Mouse (Mus musculus): ENCODE results near the gene Rxrg. TPM values are rescaled to one million over a fixed set of nuclear protein-coding genes. Genes with fewer than 3 reads are reported as not detected.

Gene Rxrg
- polyA plus RNA-seq, 1 experiment from 2014 or later, result 2.5 TPM

DNA sequence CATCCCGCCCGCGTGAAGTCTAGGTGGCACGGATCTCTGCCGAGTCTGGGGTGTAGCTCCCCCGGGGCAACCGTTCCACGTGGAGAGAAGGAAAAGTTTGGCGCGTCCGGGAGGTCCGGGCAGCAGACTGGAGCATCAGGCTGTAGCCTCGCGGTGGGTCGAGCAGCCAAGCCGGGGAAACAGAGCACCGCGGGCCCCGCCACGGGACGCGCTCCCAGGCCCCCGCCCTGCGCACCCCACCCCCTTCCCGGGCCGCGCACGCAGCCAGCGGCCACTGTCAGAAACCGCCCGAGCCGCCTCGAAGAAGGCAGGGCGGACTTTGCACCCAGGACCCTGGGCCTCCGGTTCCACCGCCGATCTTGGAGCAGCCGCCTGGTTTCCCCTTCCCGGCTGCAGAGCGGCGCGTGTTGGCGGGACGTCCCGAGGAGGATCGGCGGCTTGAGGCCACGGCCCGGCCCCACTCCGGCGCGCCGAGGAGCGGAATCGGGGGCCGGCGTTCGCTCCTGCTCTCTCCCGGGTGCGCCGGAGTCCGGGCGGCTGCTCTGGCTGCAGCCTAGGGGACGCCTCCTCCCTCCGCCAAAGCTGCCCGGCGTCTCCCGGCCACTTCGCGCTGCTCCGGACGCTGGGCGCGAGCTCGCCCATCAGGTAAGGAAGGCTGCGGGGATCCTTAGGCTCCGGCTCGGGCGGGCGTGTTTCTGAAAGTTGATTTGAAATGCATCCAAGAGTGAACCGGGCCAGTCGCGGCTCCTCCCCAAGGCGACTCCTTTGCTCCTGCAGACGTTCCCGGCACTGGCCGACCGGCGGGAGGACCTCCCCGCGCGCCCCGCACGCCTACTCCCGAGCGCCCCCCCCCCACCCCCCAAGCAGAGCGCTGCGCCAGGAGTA, 90.4 kb downstream of the Rxrg start:
- Histone ChIP-seq H3K27me3 (ENCODE audit: control insufficient read depth, insufficient read depth, low read length) (peaks cover 48% of the 10 kb centered on the region), H3K27ac (ENCODE audit: low read length) (no peak overlapping the region), H3K4me1 (ENCODE audit: control insufficient read depth, insufficient read depth, low read length) (peaks cover 8% of the 10 kb centered on the region; the same call in 1 of the 2 replicates), H3K9ac (replicated peaks; ENCODE audit: low read depth, low read length) (no peak overlapping the region; the same call in 1 of the 2 replicates), H3K4me2 (replicated peaks; ENCODE audit: low read depth, low read length) (peak overlapping the region; percentile 91), H3K36me3 (ENCODE audit: control insufficient read depth, insufficient read depth, low read length) (no peaks in the 10 kb centered on the region), H3K4me3 (ENCODE audit: low read depth, low read length) (peak overlapping the region; percentile 36), H3K9me3 (ENCODE audit: control insufficient read depth, low read depth, low read length) (peaks cover 4% of the 10 kb centered on the region; the same call in 1 of the 2 replicates)
- under 1% methylated on average over 97 of the region's 98 CpGs for whole genome bisulfite sequencing
- ATAC-seq (ENCODE audit: insufficient number of reproducible peaks, insufficient read depth, low FRiP score, low read depth), result peak; percentile 64; the same call in 1 of the 2 replicates

DNA sequence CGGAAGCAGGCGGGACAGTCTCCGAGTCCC, 90.9 kb downstream of the Rxrg start, which contains the start of gene Lmx1a:
Lmx1a (plus strand) TSS at position 6 of the 30 bp plus-strand sequence.
- Histone ChIP-seq H3K36me3 (ENCODE audit: control insufficient read depth, insufficient read depth, low read length) (no peaks in the 10 kb centered on the region), H3K4me3 (ENCODE audit: low read depth, low read length) (peak within 1 kb of the TSS; percentile 36), H3K9ac (replicated peaks; ENCODE audit: low read depth, low read length) (no peak within 1 kb of the TSS; the same call in 1 of the 2 replicates), H3K4me1 (ENCODE audit: control insufficient read depth, insufficient read depth, low read length) (peaks cover 8% of the 10 kb centered on the region; the same call in 1 of the 2 replicates), H3K27me3 (ENCODE audit: control insufficient read depth, insufficient read depth, low read length) (peaks cover 48% of the 10 kb centered on the region), H3K27ac (ENCODE audit: low read length) (no peak within 1 kb of the TSS), H3K4me2 (replicated peaks; ENCODE audit: low read depth, low read length) (peak within 1 kb of the TSS; percentile 91), H3K9me3 (ENCODE audit: control insufficient read depth, low read depth, low read length) (peaks cover 4% of the 10 kb centered on the region; the same call in 1 of the 2 replicates)
- 0% methylated on average over 3 of the region's 3 CpGs for WGBS
- no peak for ATAC-seq (ENCODE audit: insufficient number of reproducible peaks, insufficient read depth, low FRiP score, low read depth)

Other genes starting within 250 kb of the Rxrg start
- 53.2 and 54.2 TPM in 2 replicates for gene Aldh9a1, start 248.4 kb upstream of the Rxrg start, polyA plus RNA-seq (2014; fragmentation: Nextera tagmentation; extraction: Ambion mirVana)
- 144 and 153 TPM in 2 replicates for gene Mgst3, start 204.5 kb upstream of the Rxrg start, polyA plus RNA-seq (2014; fragmentation: Nextera tagmentation; extraction: Ambion mirVana)
- gene Lrrc52, start 131.6 kb upstream of the Rxrg start, polyA plus RNA-seq (2014; fragmentation: Nextera tagmentation; extraction: Ambion mirVana), result 0.22 TPM in 1 of 2 replicates, not detected in the other
- gene Lmx1a, start 90.9 kb downstream of the Rxrg start, polyA plus RNA-seq (2014; fragmentation: Nextera tagmentation; extraction: Ambion mirVana), result 0.10 TPM in 1 of 2 replicates, not detected in the other